ENCODE assay signal across 14 mouse cellular contexts in genomic region chrX:9333035-9333434, GRCm38 (mm10). TPM values are rescaled to one million over a fixed set of nuclear protein-coding genes. Genes with fewer than 3 reads are reported as not detected.
DNase-seq lines count a peak whose midpoint lies in the region; ATAC-seq and TF ChIP-seq lines count a peak whose summit lies in the region.
"Not testable (repeated sequence)": the region's sequence is repeated elsewhere in the genome, so short reads cannot be mapped to it uniquely, and the experiment has no call there.
"Had no signal": no experiment of that assay in that cellular context is flagged by ENCODE, and none has a peak within 500 bp of the region (broad histone marks: within the 10 kb centered on the region; RNA-seq: fewer than 3 reads in every experiment).

No protein-coding gene starts in this region.

- ATAC-seq in forebrain, embryonic 16.5 days: peak; percentile 54
- ATAC-seq in megakaryocyte, adult 5-6 weeks (ENCODE audit: poor library complexity, severe bottlenecking): peak; percentile 99

- H3K9ac ChIP-seq in forebrain, embryonic 16.5 days (replicated peaks; ENCODE audit: low read depth, low read length): not testable (repeated sequence)

- H3K36me3 ChIP-seq in forebrain, embryonic 16.5 days (ENCODE audit: control insufficient read depth, insufficient read depth): not testable (repeated sequence)

- H3K27me3 ChIP-seq in forebrain, embryonic 16.5 days (replicated peaks; ENCODE audit: control insufficient read depth, insufficient read depth, low read length): not testable (repeated sequence)

- intact Hi-C loops in heart, postnatal 25 days (cut with DNase I); left cerebral cortex, postnatal 14 days (cut with DNase I): not testable (repeated sequence)

- not testable (repeated sequence) for H3K4me1 ChIP-seq in forebrain, embryonic 16.5 days (replicated peaks; ENCODE audit: control insufficient read depth, insufficient read depth, low read length)

- H3K4me3 ChIP-seq in forebrain, embryonic 16.5 days (replicated peaks; ENCODE audit: low read length): not testable (repeated sequence)

- TF ChIP-seq POLR2A in brain, embryonic 14.5 days (IDR thresholded peaks at IDR 0.05; ENCODE audit: borderline replicate concordance, extremely low read depth, insufficient read depth, insufficient read length, poor library complexity, severe bottlenecking): not testable (repeated sequence)

- H3K9me3 ChIP-seq in forebrain, embryonic 16.5 days (ENCODE audit: control insufficient read depth, low read length): not testable (repeated sequence)

- WGBS in forebrain, embryonic 16.5 days: 46% methylated on average over 1 of the region's 2 CpGs

- H3K4me2 ChIP-seq in forebrain, embryonic 16.5 days (ENCODE audit: low read length): not testable (repeated sequence)

- DNase-seq in B cell, adult 2 months: peak; percentile 58 to 83
- DNase-seq in brain, embryonic 14.5 days (ENCODE audit: low read depth): peak; percentile 2
- DNase-seq in heart, postnatal 25 days (ENCODE audit: low spot score): peak; percentile 7
- DNase-seq in kidney, postnatal 10 days: peak; percentile 47
- DNase-seq in left cerebral cortex, postnatal 14 days (ENCODE audit: low spot score in 2 of 2): peak; percentile 7 to 20
- DNase-seq in spleen, postnatal 14 days (ENCODE audit: low spot score in 2 of 2): peak; percentile 19 to 75

- not testable (repeated sequence) for TF ChIP-seq CTCF in brain, embryonic 14.5 days (IDR thresholded peaks at IDR 0.05; ENCODE audit: borderline replicate concordance, extremely low read depth, insufficient read depth, insufficient read length)

- not testable (repeated sequence) for H3K27ac ChIP-seq in forebrain, embryonic 16.5 days (ENCODE audit: low read length)

RNA-seq across cellular contexts. Expression of gene H2al1k, which starts 17.4 kb away (rescaled TPM):
- not detected in 2 replicates for polyA plus RNA-seq in brain, embryonic 14.5 days (2012; rRNA removed)
- not detected in 2 replicates for polyA plus RNA-seq in forebrain, embryonic 16.5 days (2015; fragmentation: Nextera tagmentation; extraction: Ambion mirVana)
- total RNA-seq in heart, postnatal 25 days (2021): not detected
- not detected for total RNA-seq in left cerebral cortex, postnatal 14 days (2021)
- not detected in 2 replicates for total RNA-seq in megakaryocyte, adult 5-6 weeks (2015)
- not detected in 2 replicates for total RNA-seq in megakaryocyte, adult 5-6 weeks (2017)
- total RNA-seq: gastrocnemius, postnatal 36 days had no signal
- polyA plus RNA-seq: embryonic facial prominence, embryonic 14.5 days; hindbrain, embryonic 14.5 days; limb, embryonic 10.5 days; neural tube, embryonic 12.5 days; spleen, adult 2 months had no signal

RNA-seq across cellular contexts. Expression of gene H2al1m, which starts 49.5 kb away (rescaled TPM):
- 0.43 and 0.46 TPM in 2 replicates for polyA plus RNA-seq in brain, embryonic 14.5 days (2012; rRNA removed)
- polyA plus RNA-seq in forebrain, embryonic 16.5 days (2015; fragmentation: Nextera tagmentation; extraction: Ambion mirVana): not detected in 2 replicates
- total RNA-seq in heart, postnatal 25 days (2021): not detected
- not detected for total RNA-seq in left cerebral cortex, postnatal 14 days (2021)
- total RNA-seq in megakaryocyte, adult 5-6 weeks (2015): not detected in 2 replicates
- total RNA-seq in megakaryocyte, adult 5-6 weeks (2017): not detected in 2 replicates
- total RNA-seq: gastrocnemius, postnatal 36 days had no signal
- polyA plus RNA-seq: embryonic facial prominence, embryonic 14.5 days; hindbrain, embryonic 14.5 days; limb, embryonic 10.5 days had no signal

Comparison
In these comparisons a context has a peak if more than half of its experiments do, and no peak if none do; other contexts are left out.
1. DNase-seq: peak in every context shown above with its lines; median percentile 70 in B cell, adult 2 months; 47 in kidney, postnatal 10 days; 47 in spleen, postnatal 14 days; 14 in left cerebral cortex, postnatal 14 days; 7 in heart, postnatal 25 days; 2 in brain, embryonic 14.5 days.